Mouse (Mus musculus) C2C12 (cell line): ENCODE results near the gene Armc9.

Experiments
- CEBPB ChIP-seq: IDR thresholded peaks from one replicate; pipeline ENCODE4 v1.6.1; 2011; ENCODE audit warnings: low read depth, mild to moderate bottlenecking, control low read depth, moderate library complexity
- CTCF ChIP-seq: IDR thresholded peaks from one replicate; pipeline ENCODE4 v1.5.1; 2011; ENCODE audit not compliant: control insufficient read depth, insufficient read depth, insufficient read length
- FOSL1 ChIP-seq: IDR thresholded peaks from one replicate; pipeline ENCODE4 v1.8.0; 2011; ENCODE audit warnings: mild to moderate bottlenecking, low read length; ENCODE audit not compliant: poor library complexity, insufficient read depth, severe bottlenecking
- MAX ChIP-seq: IDR thresholded peaks from one replicate; pipeline ENCODE4 v1.6.1; 2011; ENCODE audit warnings: mild to moderate bottlenecking, control low read depth
- MYOD1 ChIP-seq: IDR thresholded peaks from one replicate; pipeline ENCODE4 v1.6.1; 2011; ENCODE audit warnings: low read depth; ENCODE audit not compliant: control insufficient read depth, insufficient read length
- MYOG ChIP-seq: IDR thresholded peaks from one replicate; pipeline ENCODE4 v1.6.1; 2011; ENCODE audit not compliant: control insufficient read depth, insufficient read length; ENCODE audit errors: extremely low read depth
- USF1 ChIP-seq: IDR thresholded peaks from one replicate; pipeline ENCODE4 v1.6.1; 2011; ENCODE audit warnings: low read depth, mild to moderate bottlenecking, control low read depth, moderate library complexity

DNA sequence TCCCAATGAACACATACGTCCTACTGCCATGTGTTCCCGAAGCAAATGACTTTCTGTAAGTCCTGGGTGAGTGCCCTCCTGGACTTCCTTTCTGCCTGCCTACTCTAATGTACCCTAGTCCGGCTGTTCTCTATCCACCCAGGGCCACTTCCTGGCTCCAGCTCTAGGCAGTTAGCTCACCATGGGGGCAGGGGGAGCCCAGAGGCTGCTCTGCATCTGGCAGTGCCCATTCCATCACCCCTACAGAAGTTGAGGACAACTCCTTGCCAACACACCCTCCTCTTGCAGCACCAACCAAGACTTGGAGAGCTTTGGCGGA, 114.6 kb downstream of the Armc9 start:
- TF ChIP-seq CTCF: no peak
- no peak for TF ChIP-seq MAX
- no peak for TF ChIP-seq USF1
- TF ChIP-seq MYOG: no peak
- TF ChIP-seq MYOD1: no peak
- TF ChIP-seq CEBPB: no peak
- TF ChIP-seq FOSL1: no peak
